Mouse (Mus musculus) erythroblast, embryonic 14.5 days (primary cell): ENCODE data around the gene Alk.

Source experiments
- GATA1 ChIP-seq: IDR thresholded peaks from 2 replicates; pipeline ENCODE4 v1.6.1; 2012; ENCODE audit warnings: low read length, inconsistent platforms, mixed read lengths
- TAL1 ChIP-seq: IDR thresholded peaks from 3 replicates; pipeline ENCODE4 v1.6.1; 2012; ENCODE audit warnings: low read length, inconsistent platforms, mixed read lengths

GRCm38 (mm10) chr17:72144461-72144860 is 460.0 kb downstream of the Alk start:
- TF ChIP-seq GATA1 (no peak), TAL1 (no peak)
